Mouse (Mus musculus) small intestine, adult 2 months (tissue): ENCODE data around the gene Cetn3.

Experiments used
- CTCF ChIP-seq: fragments of 200-500 bp; IDR thresholded peaks from 2 replicates; pipeline ENCODE4 v1.5.1; 2012; ENCODE audit warnings: low read depth, mild to moderate bottlenecking, control low read depth, inconsistent platforms, low read length, moderate library complexity, mixed read lengths; ENCODE audit not compliant: insufficient replicate concordance, insufficient read length; ENCODE audit errors: extremely low read depth
- POLR2A ChIP-seq: fragments of 200-500 bp; IDR thresholded peaks from 2 replicates; pipeline ENCODE4 v1.6.1; 2012; ENCODE audit warnings: low read depth, mild to moderate bottlenecking, control low read depth, inconsistent platforms, low read length, moderate library complexity

DNA sequence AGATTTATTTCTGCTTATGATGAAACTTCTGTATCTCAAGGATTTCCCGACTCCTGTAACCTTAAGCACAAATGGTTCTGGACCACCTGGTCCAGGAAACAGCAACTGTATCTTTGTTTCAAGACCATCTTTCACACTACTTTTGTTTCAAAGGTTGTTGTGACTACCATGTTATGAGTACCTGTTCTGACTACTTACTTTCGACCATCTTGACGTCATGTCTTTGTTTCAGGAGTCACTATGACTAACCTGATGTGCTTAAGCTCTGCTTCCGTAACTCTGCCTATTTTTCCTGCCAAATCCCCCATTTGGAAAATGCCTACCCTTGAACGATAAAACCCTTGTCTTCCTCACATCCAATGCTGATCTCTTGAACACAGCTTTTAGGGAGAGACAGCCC, 55.1 kb downstream of the Cetn3 start:
- TF ChIP-seq CTCF, result no peak
- TF ChIP-seq POLR2A, result no peak
